Mouse (Mus musculus): Measurements from ENCODE around the gene Ankrd63. TPM values are rescaled to one million over a fixed set of nuclear protein-coding genes. Genes with fewer than 3 reads are reported as not detected.

Gene Ankrd63
- total and polyA plus RNA-seq, 2 experiments, result not detected

DNA sequence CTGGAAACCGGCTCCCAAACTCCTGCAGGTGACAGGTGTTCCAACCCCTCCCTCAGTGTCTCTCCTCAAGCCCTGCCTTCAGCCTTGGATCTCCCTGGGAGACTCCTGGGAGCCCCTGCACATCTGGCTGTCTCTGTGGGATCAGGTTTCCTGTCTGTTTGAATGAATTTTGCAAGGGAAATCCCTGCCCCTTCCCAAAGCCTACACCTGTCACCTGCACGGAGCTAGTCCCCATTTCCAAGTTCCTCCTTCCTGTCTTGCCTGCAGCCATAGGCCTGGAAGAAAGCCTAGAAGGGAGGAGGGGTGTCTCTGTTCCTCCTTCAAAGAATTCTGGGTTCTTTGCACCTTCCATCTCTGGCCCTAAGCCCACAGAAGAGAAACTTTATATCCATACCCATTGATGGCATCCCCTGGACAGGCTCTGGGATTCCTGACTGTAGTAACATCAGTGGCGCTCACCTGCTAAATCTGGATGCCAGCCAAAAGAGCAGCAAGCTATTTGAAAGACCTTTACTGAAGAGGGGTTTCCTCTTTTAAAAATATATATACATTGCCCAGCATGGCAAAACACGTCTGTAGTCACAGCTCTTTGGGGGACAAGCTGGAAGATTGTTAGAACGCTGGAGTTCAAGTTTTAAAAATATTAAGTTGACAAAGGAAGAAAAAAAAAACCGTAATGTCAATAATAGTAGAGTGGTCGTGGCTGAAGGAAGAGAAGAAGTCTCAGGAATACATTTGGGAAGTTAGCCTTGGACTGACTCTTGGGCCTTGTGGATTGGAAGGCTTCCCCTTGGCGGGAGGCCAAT is 26.3 kb upstream of the Ankrd63 start:
- 30% methylated on average over 8 of the region's 8 CpGs for WGBS
- DNase-seq (ENCODE audit: extremely low read depth, low read depth, low spot score), result no peak
- H3K4me3 ChIP-seq (ENCODE audit: insufficient read depth, low read depth, low read length), result no peak overlapping the region
- H3K36me3 ChIP-seq (ENCODE audit: control insufficient read depth, insufficient read depth, low read length), result no peaks in the 10 kb centered on the region
- H3K9ac ChIP-seq (ENCODE audit: low read depth, low read length), result no peak overlapping the region
- no peaks in the 10 kb centered on the region for H3K27me3 ChIP-seq (ENCODE audit: control insufficient read depth, insufficient read depth, low read length)
- TF ChIP-seq CTCF (IDR thresholded peaks at IDR 0.05; ENCODE audit: low read depth, low read length), result no peak
- no peak for TF ChIP-seq POLR2A (IDR thresholded peaks at IDR 0.05; ENCODE audit: extremely low read depth, insufficient read depth, low read length)
- no peaks in the 10 kb centered on the region for H3K79me2 ChIP-seq (ENCODE audit: control insufficient read depth, insufficient read depth, low read length)
- H3K27ac ChIP-seq (replicated peaks; ENCODE audit: insufficient read depth, low read depth, low read length), result no peak overlapping the region
- H3K4me1 ChIP-seq (ENCODE audit: control insufficient read depth, insufficient read depth, low read length), result no peaks in the 10 kb centered on the region

DNA sequence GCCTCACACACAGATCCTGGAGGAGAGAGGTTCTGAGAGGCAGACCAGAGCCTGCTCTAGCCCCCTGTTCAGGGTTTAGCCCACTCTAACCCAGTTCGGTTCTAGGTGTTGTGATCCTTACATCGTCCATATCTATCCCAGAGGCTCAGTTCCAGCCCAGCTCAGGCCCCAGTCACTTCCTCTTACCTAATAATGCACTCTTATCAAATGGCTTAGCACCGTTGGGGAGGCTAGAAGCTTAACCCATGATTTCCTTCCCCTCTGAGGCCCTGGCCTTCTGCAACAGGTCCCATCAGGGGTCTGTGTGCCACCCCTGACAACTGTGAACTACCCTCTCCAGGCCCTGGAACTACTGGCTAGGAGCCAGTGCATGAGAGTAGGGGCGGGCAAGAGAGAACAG is 25.4 kb upstream of the Ankrd63 start:
- 57% methylated on average over 4 of the region's 4 CpGs for WGBS
- no peak for TF ChIP-seq POLR2A (IDR thresholded peaks at IDR 0.05; ENCODE audit: extremely low read depth, insufficient read depth, low read length)
- TF ChIP-seq CTCF (IDR thresholded peaks at IDR 0.05; ENCODE audit: low read depth, low read length), result no peak
- Histone ChIP-seq H3K79me2 (ENCODE audit: control insufficient read depth, insufficient read depth, low read length) (no peaks in the 10 kb centered on the region), H3K36me3 (ENCODE audit: control insufficient read depth, insufficient read depth, low read length) (no peaks in the 10 kb centered on the region), H3K27ac (replicated peaks; ENCODE audit: insufficient read depth, low read depth, low read length) (no peak overlapping the region), H3K4me1 (ENCODE audit: control insufficient read depth, insufficient read depth, low read length) (no peaks in the 10 kb centered on the region), H3K9ac (ENCODE audit: low read depth, low read length) (no peak overlapping the region), H3K27me3 (ENCODE audit: control insufficient read depth, insufficient read depth, low read length) (no peaks in the 10 kb centered on the region), H3K4me3 (ENCODE audit: insufficient read depth, low read depth, low read length) (no peak overlapping the region)
- no peak for DNase-seq (ENCODE audit: extremely low read depth, low read depth, low spot score)

DNA sequence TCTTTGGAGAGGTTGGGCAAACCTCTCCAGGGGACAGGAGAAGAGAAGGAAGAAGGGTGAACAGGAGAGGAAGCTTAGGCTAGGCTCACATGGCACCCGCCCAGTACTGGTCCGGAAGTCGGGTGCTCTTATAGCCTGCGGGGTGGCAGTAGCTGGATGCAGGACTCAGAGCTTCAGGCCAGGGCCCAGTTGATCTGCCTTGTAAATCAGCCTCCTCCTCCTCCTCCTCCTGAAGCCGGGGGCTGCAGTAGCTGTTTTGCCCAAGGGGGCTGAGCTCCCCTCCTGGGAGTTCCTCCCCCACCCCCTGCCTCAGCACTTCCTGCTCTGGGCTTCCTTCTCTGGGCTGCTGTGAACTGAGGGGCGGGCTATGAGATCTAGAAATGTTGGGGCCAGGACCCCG is 24.6 kb upstream of the Ankrd63 start, which contains the start of gene Plcb2:
Plcb2 (minus strand) TSS at position 102 of the 400 bp plus-strand sequence.
- TF ChIP-seq CTCF (IDR thresholded peaks at IDR 0.05; ENCODE audit: low read depth, low read length), result no peak
- TF ChIP-seq POLR2A (IDR thresholded peaks at IDR 0.05; ENCODE audit: extremely low read depth, insufficient read depth, low read length), result no peak
- DNase-seq (ENCODE audit: extremely low read depth, low read depth, low spot score), result no peak
- Histone ChIP-seq H3K27ac (replicated peaks; ENCODE audit: insufficient read depth, low read depth, low read length) (no peak within 1 kb of the TSS; the same call in 1 of the 2 replicates), H3K36me3 (ENCODE audit: control insufficient read depth, insufficient read depth, low read length) (no peaks in the 10 kb centered on the region), H3K4me3 (ENCODE audit: insufficient read depth, low read depth, low read length) (peak within 1 kb of the TSS; percentile 41), H3K4me1 (ENCODE audit: control insufficient read depth, insufficient read depth, low read length) (no peaks in the 10 kb centered on the region), H3K9ac (ENCODE audit: low read depth, low read length) (peak within 1 kb of the TSS; percentile 51), H3K27me3 (ENCODE audit: control insufficient read depth, insufficient read depth, low read length) (no peaks in the 10 kb centered on the region), H3K79me2 (ENCODE audit: control insufficient read depth, insufficient read depth, low read length) (no peaks in the 10 kb centered on the region)
- WGBS, result 43% methylated on average over 7 of the region's 7 CpGs

DNA sequence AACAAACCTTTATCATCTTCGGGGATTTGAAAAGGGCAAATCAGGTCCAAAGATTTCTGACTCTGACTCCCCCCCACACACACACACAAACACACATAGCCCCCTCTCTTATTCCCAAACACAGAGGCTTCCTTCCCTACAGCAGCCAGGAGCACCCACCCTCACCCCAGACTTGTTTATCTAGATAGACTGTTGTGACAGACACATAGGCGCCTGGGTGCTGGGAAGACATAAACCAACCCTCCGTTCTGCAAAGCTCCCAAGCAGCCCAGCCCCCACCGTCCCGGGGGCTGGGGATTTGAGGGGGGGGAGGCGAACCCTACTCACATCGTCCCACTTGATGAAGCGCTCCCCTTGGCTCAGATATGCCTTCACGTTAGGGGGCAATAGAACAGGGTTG is 24.1 kb upstream of the Ankrd63 start:
- Histone ChIP-seq H3K79me2 (ENCODE audit: control insufficient read depth, insufficient read depth, low read length) (no peaks in the 10 kb centered on the region), H3K4me1 (ENCODE audit: control insufficient read depth, insufficient read depth, low read length) (no peaks in the 10 kb centered on the region), H3K4me3 (ENCODE audit: insufficient read depth, low read depth, low read length) (peak overlapping the region; percentile 41), H3K27me3 (ENCODE audit: control insufficient read depth, insufficient read depth, low read length) (no peaks in the 10 kb centered on the region), H3K27ac (replicated peaks; ENCODE audit: insufficient read depth, low read depth, low read length) (no peak overlapping the region), H3K36me3 (ENCODE audit: control insufficient read depth, insufficient read depth, low read length) (no peaks in the 10 kb centered on the region), H3K9ac (ENCODE audit: low read depth, low read length) (peak overlapping the region; percentile 51)
- 42% methylated on average over 9 of the region's 9 CpGs for WGBS
- TF ChIP-seq POLR2A (IDR thresholded peaks at IDR 0.05; ENCODE audit: extremely low read depth, insufficient read depth, low read length), result no peak
- no peak for TF ChIP-seq CTCF (IDR thresholded peaks at IDR 0.05; ENCODE audit: low read depth, low read length)
- no peak for DNase-seq (ENCODE audit: extremely low read depth, low read depth, low spot score)

DNA sequence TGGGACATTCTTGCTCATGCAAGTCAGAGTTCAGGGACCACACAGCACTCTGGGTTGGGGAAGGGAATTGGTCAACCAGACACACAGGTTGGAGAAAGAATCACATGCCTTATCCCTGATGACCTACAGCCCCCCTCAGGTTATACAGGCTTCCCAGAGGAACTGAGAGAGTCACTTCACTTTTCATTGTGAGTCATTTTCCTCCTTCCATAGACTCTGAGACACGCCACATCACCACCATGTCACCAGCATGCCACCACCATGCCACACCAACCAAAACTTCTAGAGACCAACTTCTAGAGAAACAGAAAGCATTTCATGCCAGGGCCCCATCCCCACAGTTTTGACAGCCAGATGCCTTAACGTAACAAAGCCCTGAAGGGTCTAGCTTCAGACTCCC is 23.1 kb upstream of the Ankrd63 start:
- Histone ChIP-seq H3K27ac (replicated peaks; ENCODE audit: insufficient read depth, low read depth, low read length) (no peak overlapping the region), H3K9ac (ENCODE audit: low read depth, low read length) (no peak overlapping the region), H3K79me2 (ENCODE audit: control insufficient read depth, insufficient read depth, low read length) (no peaks in the 10 kb centered on the region), H3K36me3 (ENCODE audit: control insufficient read depth, insufficient read depth, low read length) (no peaks in the 10 kb centered on the region), H3K4me3 (ENCODE audit: insufficient read depth, low read depth, low read length) (no peak overlapping the region), H3K4me1 (ENCODE audit: control insufficient read depth, insufficient read depth, low read length) (no peaks in the 10 kb centered on the region), H3K27me3 (ENCODE audit: control insufficient read depth, insufficient read depth, low read length) (no peaks in the 10 kb centered on the region)
- WGBS, result 91% methylated on average over 2 of the region's 2 CpGs
- TF ChIP-seq CTCF (IDR thresholded peaks at IDR 0.05; ENCODE audit: low read depth, low read length), result no peak
- no peak for TF ChIP-seq POLR2A (IDR thresholded peaks at IDR 0.05; ENCODE audit: extremely low read depth, insufficient read depth, low read length)
- DNase-seq (ENCODE audit: extremely low read depth, low read depth, low spot score), result no peak

DNA sequence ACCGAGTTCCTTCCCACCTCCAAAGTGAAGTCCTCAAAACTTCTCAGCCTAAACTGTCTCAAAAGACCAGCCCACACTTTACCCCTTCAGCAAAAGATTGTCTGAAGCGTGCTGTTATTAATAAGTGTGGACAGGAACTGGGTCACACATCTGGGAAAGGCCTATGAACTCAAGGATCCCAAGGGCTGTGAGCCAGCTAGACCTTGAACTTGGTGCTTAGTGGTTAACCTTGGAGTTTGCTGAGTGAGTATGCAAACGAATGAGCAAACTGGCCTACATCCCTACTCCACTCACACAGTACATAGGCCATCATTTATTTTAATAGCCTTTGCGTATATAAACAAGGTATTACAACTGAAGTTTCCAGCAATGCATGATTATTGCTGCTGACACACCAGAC is 21.7 kb upstream of the Ankrd63 start:
- H3K27ac ChIP-seq (replicated peaks; ENCODE audit: insufficient read depth, low read depth, low read length), result no peak overlapping the region
- H3K27me3 ChIP-seq (ENCODE audit: control insufficient read depth, insufficient read depth, low read length), result no peaks in the 10 kb centered on the region
- H3K79me2 ChIP-seq (ENCODE audit: control insufficient read depth, insufficient read depth, low read length), result no peaks in the 10 kb centered on the region
- no peak overlapping the region for H3K9ac ChIP-seq (ENCODE audit: low read depth, low read length)
- no peaks in the 10 kb centered on the region for H3K36me3 ChIP-seq (ENCODE audit: control insufficient read depth, insufficient read depth, low read length)
- H3K4me3 ChIP-seq (ENCODE audit: insufficient read depth, low read depth, low read length), result no peak overlapping the region
- H3K4me1 ChIP-seq (ENCODE audit: control insufficient read depth, insufficient read depth, low read length), result no peaks in the 10 kb centered on the region
- peak; percentile 85 for DNase-seq (ENCODE audit: extremely low read depth, low read depth, low spot score)
- 42% methylated on average over 4 of the region's 4 CpGs for WGBS
- TF ChIP-seq CTCF (IDR thresholded peaks at IDR 0.05; ENCODE audit: low read depth, low read length), result no peak
- no peak for TF ChIP-seq POLR2A (IDR thresholded peaks at IDR 0.05; ENCODE audit: extremely low read depth, insufficient read depth, low read length)
